Mouse (Mus musculus) E14TG2a.4 (cell line): ENCODE data around the gene Etfbkmt.

Experiments used
- CTCF ChIP-seq: conservative IDR thresholded peaks from 2 replicates; pipeline ENCODE4 v1.5.1; 2014; ENCODE audit warnings: low read length
- POU5F1 ChIP-seq: IDR thresholded peaks from 2 replicates; pipeline ENCODE4 v1.6.1; 2014; ENCODE audit warnings: low read length, borderline replicate concordance

DNA sequence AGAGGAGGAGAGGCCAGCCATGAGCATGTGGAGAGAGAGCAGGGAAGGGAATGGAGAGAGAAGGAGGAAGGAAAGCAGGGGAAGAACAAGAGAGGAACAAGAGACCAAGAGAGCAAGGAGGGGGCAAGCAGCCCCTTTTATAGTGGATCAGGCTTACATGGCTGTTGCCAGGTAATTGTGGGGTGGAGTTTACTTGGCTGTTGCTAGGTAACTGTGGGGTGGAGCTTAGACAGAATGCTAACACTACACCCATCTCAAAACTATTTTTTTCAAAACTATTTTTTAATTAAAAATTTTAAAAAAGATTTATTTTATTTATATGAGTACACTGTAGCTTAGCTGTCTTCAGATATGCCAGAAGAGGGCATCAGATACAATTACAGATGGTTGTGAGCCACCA lies 58.9 kb downstream of the Etfbkmt start:
- TF ChIP-seq CTCF, result no peak
- TF ChIP-seq POU5F1, result no peak
